Mouse (Mus musculus): ENCODE data around the gene Was. TPM values are rescaled to one million over a fixed set of nuclear protein-coding genes. Genes with fewer than 3 reads are reported as not detected.

The Was gene
- polyA plus RNA-seq (2012; rRNA removed), result 2.9 and 6.0 TPM in 2 replicates

DNA sequence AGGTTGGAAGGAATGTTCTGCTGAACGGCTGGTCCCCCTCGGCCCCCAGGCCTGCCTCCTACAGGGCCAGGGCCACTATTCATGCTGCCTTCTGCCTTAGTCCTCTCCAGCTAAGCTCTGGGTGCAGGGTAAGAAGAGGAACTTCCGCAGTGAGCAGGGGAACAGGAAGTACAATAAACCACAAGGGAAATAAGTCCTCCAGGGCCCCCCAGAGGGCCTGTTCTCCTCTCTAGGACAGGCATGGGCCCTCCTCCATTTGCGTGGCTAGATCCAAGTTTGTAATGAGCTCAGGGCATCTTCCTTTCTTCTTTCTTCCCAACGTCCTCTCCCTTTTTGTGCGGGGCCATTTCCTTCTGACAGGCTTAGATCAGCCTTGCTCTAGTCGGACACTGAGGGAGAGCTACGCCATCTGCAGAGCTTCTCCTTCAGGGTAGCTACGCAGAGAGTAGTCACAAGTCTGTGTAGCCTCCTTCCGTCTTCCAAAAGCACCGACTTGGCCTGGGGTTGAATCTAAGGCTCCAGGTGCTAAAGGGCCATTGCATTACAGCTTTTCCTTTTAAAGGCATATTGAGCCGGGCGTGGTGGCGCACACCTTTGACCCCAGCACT lies at the start of gene Was:
TSS of gene Was (minus strand) at position 153 of the 608 bp plus-strand sequence.
- peak within 1 kb of the TSS; percentile 65; the same call in 1 of the 2 replicates for H3K27ac ChIP-seq (ENCODE audit: insufficient read depth, low read depth, low read length)
- H3K27me3 ChIP-seq (ENCODE audit: control insufficient read depth, insufficient read depth, low read length), result no peaks in the 10 kb centered on the region
- 81% methylated on average over 14 of the region's 14 CpGs for WGBS
- H3K36me3 ChIP-seq (ENCODE audit: control insufficient read depth, insufficient read depth, low read length), result no peaks in the 10 kb centered on the region
- TF ChIP-seq CTCF (IDR thresholded peaks at IDR 0.05; ENCODE audit: extremely low read depth, insufficient read length, insufficient replicate concordance, low read depth, low read length), result no peak
- TF ChIP-seq POLR2A (IDR thresholded peaks at IDR 0.05; ENCODE audit: low read depth, low read length), result no peak
- H3K4me1 ChIP-seq (ENCODE audit: control insufficient read depth, insufficient read depth, insufficient read length, low read length), result no peaks in the 10 kb centered on the region
- peak within 1 kb of the TSS; percentile 64 for H3K4me3 ChIP-seq (ENCODE audit: low read depth, low read length)

DNA sequence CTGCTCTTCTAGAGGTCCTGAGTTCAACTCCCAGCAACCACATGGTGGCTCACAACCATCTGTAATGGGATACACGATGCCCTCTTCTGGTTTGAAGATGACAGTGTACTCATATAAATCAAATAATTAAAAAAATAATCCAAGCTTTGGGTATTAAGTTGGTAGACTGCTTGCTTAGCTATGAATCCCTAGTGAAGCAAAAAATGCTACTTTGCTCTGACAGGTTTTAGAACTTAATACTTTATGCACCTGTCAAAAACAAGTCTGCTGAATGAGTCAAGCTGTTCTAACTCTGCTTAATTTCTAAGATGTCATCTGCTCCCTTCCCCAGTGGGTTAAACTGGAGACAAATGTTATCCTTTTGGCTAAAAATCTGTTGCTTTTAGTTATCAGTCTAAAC lies 49.2 kb upstream of the Was start:
- Histone ChIP-seq H3K36me3 (ENCODE audit: control insufficient read depth, insufficient read depth, low read length) (peaks cover 33% of the 10 kb centered on the region), H3K27ac (ENCODE audit: insufficient read depth, low read depth, low read length) (no peak overlapping the region), H3K27me3 (ENCODE audit: control insufficient read depth, insufficient read depth, low read length) (no peaks in the 10 kb centered on the region), H3K4me1 (ENCODE audit: control insufficient read depth, insufficient read depth, insufficient read length, low read length) (peaks cover 7% of the 10 kb centered on the region; the same call in 1 of the 2 replicates), H3K4me3 (ENCODE audit: low read depth, low read length) (no peak overlapping the region)
- WGBS, result 17% methylated on average over 1 of the region's 1 CpGs
- TF ChIP-seq POLR2A (IDR thresholded peaks at IDR 0.05; ENCODE audit: low read depth, low read length), result no peak
- no peak for TF ChIP-seq CTCF (IDR thresholded peaks at IDR 0.05; ENCODE audit: extremely low read depth, insufficient read length, insufficient replicate concordance, low read depth, low read length)

DNA sequence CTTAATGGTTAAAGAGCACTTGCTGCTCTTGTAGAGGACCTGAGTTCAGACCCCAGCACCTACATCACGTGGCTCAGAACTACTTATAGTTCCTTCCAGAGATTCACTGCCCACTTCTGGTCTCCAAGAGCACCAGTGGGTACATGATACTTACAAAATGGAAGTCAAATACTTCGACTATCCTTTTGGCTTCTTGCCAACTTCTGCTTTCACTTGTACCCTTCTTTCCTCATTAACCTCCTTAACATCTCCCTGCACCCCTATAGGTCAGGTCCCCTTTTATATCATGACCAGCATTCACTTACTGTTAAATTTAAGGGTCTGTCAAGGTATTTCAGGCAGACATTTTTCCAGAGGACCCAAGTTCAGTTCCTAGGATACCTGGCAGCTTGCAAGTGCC lies 45.6 kb upstream of the Was start:
- Histone ChIP-seq H3K4me1 (ENCODE audit: control insufficient read depth, insufficient read depth, insufficient read length, low read length) (peaks cover 4% of the 10 kb centered on the region), H3K27me3 (ENCODE audit: control insufficient read depth, insufficient read depth, low read length) (no peaks in the 10 kb centered on the region), H3K4me3 (ENCODE audit: low read depth, low read length) (no peak overlapping the region), H3K36me3 (ENCODE audit: control insufficient read depth, insufficient read depth, low read length) (peaks cover 10% of the 10 kb centered on the region), H3K27ac (ENCODE audit: insufficient read depth, low read depth, low read length) (no peak overlapping the region)
- TF ChIP-seq POLR2A (IDR thresholded peaks at IDR 0.05; ENCODE audit: low read depth, low read length), result no peak
- WGBS, result 44% methylated on average over 2 of the region's 2 CpGs

DNA sequence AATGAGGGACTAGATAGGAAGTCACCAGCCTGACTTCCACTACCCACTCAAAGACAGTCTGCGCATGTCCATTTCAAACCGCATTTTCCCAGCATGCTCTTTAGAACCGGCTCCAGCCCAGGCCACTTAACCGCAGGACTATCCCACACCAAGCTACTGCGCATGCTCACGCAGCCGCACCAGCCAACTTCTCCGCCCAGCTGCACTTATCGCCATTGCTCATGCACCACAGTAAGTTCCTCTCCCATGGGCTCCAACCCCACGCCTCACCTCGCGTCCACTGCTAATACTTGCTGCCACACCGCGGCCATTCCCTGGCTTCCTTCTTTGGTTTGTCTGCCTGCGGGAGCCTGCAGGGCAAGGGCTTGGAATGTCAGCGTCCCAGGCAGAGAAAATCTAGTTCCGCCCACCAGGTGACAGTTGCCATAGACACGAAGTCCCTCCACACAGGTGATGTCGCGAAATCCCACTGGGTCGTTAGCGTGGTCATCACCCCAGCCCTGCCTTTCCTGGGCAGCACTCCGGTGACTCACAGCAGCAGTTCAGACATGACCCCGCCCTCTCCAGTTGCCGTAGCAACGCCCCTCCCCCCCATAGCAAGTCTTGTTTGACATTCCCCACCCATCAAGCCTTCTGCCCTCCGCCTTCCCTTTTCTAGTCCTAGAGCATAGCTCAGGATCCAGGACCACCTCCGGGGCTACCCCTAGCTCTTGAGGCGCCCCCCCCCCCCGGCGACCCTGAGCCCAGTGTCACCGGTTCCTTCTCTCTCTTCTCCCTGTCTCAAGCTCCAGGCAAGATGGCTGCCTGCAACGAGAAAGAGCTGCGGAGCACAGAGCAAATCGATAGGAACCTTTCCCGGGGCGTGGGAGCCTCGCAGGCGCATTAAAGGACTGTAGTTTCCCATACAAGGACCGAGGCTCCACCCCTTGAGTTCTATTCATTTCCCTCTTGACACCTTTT lies 42.0 kb upstream of the Was start, which contains the start of gene Wdr13:
TSS of gene Wdr13 (minus strand) at position 876 of the 960 bp plus-strand sequence.
- 12% methylated on average over 39 of the region's 40 CpGs for WGBS
- H3K4me1 ChIP-seq (ENCODE audit: control insufficient read depth, insufficient read depth, insufficient read length, low read length), result peaks cover 4% of the 10 kb centered on the region
- H3K27me3 ChIP-seq (ENCODE audit: control insufficient read depth, insufficient read depth, low read length), result no peaks in the 10 kb centered on the region
- TF ChIP-seq CTCF (IDR thresholded peaks at IDR 0.05; ENCODE audit: extremely low read depth, insufficient read length, insufficient replicate concordance, low read depth, low read length) (no peak), POLR2A (IDR thresholded peaks at IDR 0.05; ENCODE audit: low read depth, low read length) (peak; percentile 25; the same call in 1 of the 2 replicates)
- peak within 1 kb of the TSS; percentile 94 for H3K4me3 ChIP-seq (ENCODE audit: low read depth, low read length)
- H3K36me3 ChIP-seq (ENCODE audit: control insufficient read depth, insufficient read depth, low read length), result peaks cover 18% of the 10 kb centered on the region
- H3K27ac ChIP-seq (ENCODE audit: insufficient read depth, low read depth, low read length), result peak within 1 kb of the TSS; percentile 100

DNA sequence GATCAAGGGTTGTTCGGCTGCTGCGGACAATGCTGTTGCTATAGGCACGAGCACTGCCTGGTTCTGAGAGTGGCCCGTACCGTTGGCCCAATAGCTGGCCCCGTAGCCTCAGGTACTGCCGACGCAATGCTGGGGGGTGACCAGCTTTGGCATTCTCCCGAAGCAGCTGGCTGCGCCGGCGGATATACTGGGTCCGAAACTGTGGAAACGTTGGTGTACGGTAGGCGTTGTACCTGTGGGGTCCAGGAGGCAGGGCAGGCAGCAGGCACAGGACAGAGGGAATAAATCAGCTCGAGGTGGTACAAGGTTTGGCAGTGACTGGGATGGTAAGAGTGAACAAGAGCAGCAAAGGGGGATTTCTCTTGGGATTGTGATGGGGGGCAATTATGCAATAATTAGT lies 41.1 kb upstream of the Was start:
- WGBS, result 89% methylated on average over 17 of the region's 17 CpGs
- Histone ChIP-seq H3K4me3 (ENCODE audit: low read depth, low read length) (peak overlapping the region; percentile 19; the same call in 1 of the 2 replicates), H3K27me3 (ENCODE audit: control insufficient read depth, insufficient read depth, low read length) (no peaks in the 10 kb centered on the region), H3K4me1 (ENCODE audit: control insufficient read depth, insufficient read depth, insufficient read length, low read length) (peaks cover 4% of the 10 kb centered on the region), H3K27ac (ENCODE audit: insufficient read depth, low read depth, low read length) (no peak overlapping the region), H3K36me3 (ENCODE audit: control insufficient read depth, insufficient read depth, low read length) (peaks cover 18% of the 10 kb centered on the region)
- TF ChIP-seq CTCF (IDR thresholded peaks at IDR 0.05; ENCODE audit: extremely low read depth, insufficient read length, insufficient replicate concordance, low read depth, low read length) (no peak), POLR2A (IDR thresholded peaks at IDR 0.05; ENCODE audit: low read depth, low read length) (no peak)

DNA sequence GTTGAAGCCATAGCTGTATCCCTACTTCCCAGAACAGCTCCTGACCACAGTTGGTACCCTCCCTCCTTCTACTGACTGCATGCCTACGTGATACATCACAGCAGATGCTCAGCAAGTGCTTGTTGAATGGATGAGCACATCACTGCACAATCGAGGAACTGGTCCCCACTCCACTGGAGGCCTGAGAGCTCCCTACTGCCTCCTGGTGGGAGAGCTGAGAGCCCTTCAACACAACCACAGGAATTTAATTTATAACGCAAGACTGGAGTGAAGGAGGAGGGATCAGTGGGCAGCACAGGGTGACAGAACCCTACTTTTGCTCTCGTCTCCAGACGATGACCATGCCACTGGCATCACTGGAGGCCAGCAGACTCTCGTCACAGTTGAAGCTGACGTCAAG lies 34.9 kb upstream of the Was start:
- Histone ChIP-seq H3K36me3 (ENCODE audit: control insufficient read depth, insufficient read depth, low read length) (peaks cover 31% of the 10 kb centered on the region), H3K4me1 (ENCODE audit: control insufficient read depth, insufficient read depth, insufficient read length, low read length) (no peaks in the 10 kb centered on the region), H3K27ac (ENCODE audit: insufficient read depth, low read depth, low read length) (no peak overlapping the region), H3K27me3 (ENCODE audit: control insufficient read depth, insufficient read depth, low read length) (no peaks in the 10 kb centered on the region), H3K4me3 (ENCODE audit: low read depth, low read length) (no peak overlapping the region)
- TF ChIP-seq POLR2A (IDR thresholded peaks at IDR 0.05; ENCODE audit: low read depth, low read length) (no peak), CTCF (IDR thresholded peaks at IDR 0.05; ENCODE audit: extremely low read depth, insufficient read length, insufficient replicate concordance, low read depth, low read length) (peak; percentile 32; the same call in 1 of the 2 replicates)
- 83% methylated on average over 7 of the region's 7 CpGs for WGBS
